Mouse (Mus musculus) T-helper 17 cell (primary cell): Measurements from ENCODE around the gene Gm2888.
"Not testable (repeated sequence)": the region's sequence is repeated elsewhere in the genome, so short reads cannot be mapped to it uniquely, and the experiment has no call there.

Experiments
- in situ Hi-C, 2 experiments: fragments of 300-600 bp; cut with MboI, MseI; formaldehyde crosslinking; loops; 1 replicate in 1 of 2; 2 replicates in 1 of 2; pipeline ENCODE4 v1.15.1; 2025; ENCODE audit warnings: high pct_unique_total_duplicates in 2 of 2

Gene Gm2888

DNA sequence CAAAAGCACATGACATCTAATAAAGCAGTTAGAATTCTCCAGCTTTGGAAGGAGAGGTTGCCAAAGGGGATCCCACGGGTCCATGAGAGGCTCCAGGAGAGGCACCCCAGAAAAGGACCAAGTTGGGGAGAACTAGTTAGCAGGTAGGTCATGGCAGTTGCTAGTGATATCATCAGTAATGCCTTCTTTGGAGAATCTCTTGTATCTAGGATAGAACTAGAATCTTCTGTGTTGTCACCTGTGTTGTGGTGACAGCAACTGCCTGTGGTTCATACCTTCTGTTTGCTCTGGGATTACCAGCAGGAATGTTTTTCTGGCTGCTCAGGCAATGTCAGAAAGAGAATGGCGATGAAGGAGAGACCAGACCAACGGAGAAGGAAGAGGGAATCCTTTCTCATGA lies at the start of gene Gm2888:
TSS of gene Gm2888 (plus strand) at position 301 of the 400 bp plus-strand sequence.
- in situ Hi-C loops: not testable (repeated sequence)

DNA sequence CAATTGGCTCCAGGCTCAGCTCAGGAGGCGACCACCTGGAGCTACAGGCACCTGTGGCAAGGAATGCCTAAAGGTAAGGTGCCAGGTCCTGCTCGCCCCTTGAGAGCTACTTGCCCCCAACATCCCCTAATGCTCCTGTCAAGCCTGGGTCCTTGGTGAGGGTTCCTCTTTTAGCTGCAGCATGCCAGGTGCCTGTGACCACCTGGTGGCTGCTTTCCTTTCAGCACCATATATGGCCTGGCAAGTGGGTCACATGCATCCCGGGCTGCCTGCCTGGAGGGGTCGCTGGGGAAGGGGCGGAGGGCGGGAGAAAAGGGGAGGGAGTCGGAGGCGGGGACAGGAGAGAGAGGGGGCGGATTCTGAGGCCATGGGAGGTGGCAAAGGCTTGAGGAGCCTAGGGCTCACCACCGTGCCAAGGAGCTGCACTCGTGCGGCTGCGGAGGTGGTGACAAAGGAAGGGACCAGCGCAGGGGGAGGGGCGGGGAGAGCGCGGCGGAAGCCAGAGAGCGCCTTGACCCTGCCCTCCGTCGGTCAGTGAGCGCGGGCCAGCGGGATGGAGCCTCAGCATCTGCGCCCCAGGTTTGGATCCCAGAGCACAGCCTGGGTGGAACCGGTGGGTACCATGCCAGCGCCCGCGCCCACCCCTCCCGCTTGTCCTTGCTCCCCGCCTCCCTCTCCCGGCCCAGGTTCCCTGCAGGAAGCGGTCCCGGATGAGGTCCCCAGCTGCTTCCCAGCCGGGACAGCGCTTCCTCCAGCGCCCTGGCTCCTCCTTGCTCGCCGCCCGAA lies 19.1 kb downstream of the Gm2888 start, which contains the start of gene Gm2897:
TSS of gene Gm2897 (plus strand) at position 559 of the 786 bp plus-strand sequence.
- in situ Hi-C loops: not testable (repeated sequence)

DNA sequence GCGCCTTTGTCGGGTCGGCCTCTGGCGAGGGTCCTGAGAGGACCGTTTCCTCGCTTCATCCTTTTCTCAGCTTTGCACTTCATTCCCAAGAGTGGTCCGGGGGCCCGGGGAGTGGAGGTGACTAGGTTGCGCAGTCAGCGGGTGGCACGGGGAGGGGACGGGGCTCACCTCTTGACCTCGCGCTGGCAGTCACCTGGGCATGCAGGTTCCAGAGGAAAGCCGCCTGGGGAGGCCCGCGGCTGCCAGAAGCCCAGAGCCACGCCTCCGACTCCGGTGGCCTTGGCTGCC lies 19.7 kb downstream of the Gm2888 start:
- in situ Hi-C loops: not testable (repeated sequence)

DNA sequence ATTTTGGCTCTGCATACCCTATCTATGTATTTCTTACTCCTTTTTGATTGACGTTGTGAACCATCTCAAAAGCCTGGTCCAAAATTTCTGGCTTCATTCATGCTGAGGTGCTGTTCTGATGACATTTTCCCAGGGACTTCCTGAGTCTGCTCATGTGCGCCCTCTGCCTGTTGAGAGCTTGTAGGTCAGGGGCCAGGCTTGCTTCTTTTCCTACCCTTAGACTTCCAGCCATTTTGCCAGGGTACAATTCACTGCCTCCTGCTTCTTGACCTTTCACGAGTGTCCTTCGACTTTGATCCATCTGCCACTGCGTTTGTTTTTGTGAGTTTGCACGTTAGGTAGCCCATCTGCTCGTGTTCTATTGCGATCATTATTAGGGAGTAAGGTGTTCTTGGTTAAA lies 20.3 kb downstream of the Gm2888 start:
- in situ Hi-C loops: loop anchor here in 1 of 2 experiments (10.0 kb wide), 1 partner anchor 155 kb away; the partner anchor contains the start of gene D830030K20Rik
